Mouse (Mus musculus): ENCODE measurements around the gene Tep1.

DNA sequence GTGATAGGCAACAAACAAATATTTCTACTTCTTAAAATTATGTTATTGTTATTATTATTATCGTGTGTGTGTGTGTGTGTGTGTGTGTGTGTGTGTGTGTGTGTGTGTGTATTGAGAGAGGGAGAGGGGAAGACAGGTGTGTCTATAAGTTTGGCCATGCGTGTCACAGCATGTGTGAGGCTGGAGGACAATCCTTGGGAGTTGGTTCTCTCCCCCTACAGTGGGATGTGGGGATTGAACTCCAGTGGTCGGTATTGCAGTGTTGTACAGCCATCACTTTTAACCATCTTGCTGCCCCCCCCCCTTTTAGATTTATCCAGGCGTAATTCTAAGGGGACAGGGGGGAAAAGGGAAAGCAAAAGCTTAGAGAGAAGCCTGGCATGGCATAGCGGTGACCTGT is 1.7 kb downstream of the Tep1 start:
- TF ChIP-seq CTCF (IDR thresholded peaks at IDR 0.05; ENCODE audit: control insufficient read depth, insufficient read depth, low read length) (no peak), POLR2A (IDR thresholded peaks at IDR 0.05; ENCODE audit: borderline replicate concordance, control insufficient read depth, low read depth, low read length) (no peak)
